Mouse (Mus musculus): ENCODE results near the gene Cpne2. TPM values are rescaled to one million over a fixed set of nuclear protein-coding genes. Genes with fewer than 3 reads are reported as not detected.

The Cpne2 gene
- 1 to 10 TPM; 5.1 to 9.8 TPM for total RNA-seq (2021)
- long read RNA-seq, experiment 1, partial matches to known transcripts: 2 of 7 reads
- long read RNA-seq, experiment 1, other reads (novel, unspliced or antisense): 0 of 7 reads
- long read RNA-seq, experiment 2, transcript Cpne2-201 (16 exons, 2,342 nt): major isoform, 6 of 12 reads
- long read RNA-seq, experiment 2, partial matches to known transcripts: 3 of 12 reads
- long read RNA-seq, experiment 2, other reads (novel, unspliced or antisense): 2 of 12 reads

GRCm38 (mm10) chr8:94532873-94533671 is at the start of gene Cpne2:
Gene Cpne2 (plus strand): TSS chr8:94532990.
- DNase-seq: peak; percentile 77

GRCm38 (mm10) chr8:94485288-94485687 is 47.5 kb upstream of the Cpne2 start:
- no peak for DNase-seq

GRCm38 (mm10) chr8:94485882-94486281 is 46.9 kb upstream of the Cpne2 start:
- DNase-seq: peak; percentile 31

- DNase-seq: no peak
Observed at GRCm38 (mm10) chr8:94488016-94488415, 44.8 kb upstream of the Cpne2 start.

GRCm38 (mm10) chr8:94489809-94490483 is 42.8 kb upstream of the Cpne2 start:
- no peak for DNase-seq

- peak; percentile 60 for DNase-seq
Observed at GRCm38 (mm10) chr8:94492021-94492681, 40.6 kb upstream of the Cpne2 start.

- no peak for DNase-seq
Observed at GRCm38 (mm10) chr8:94493240-94493639, 39.5 kb upstream of the Cpne2 start.

- DNase-seq: no peak
Observed at GRCm38 (mm10) chr8:94515430-94516208, 17.2 kb upstream of the Cpne2 start.

GRCm38 (mm10) chr8:94516209-94516593 is 16.6 kb upstream of the Cpne2 start:
- no peak for DNase-seq

- peak; percentile 41 for DNase-seq
Observed at GRCm38 (mm10) chr8:94516766-94517165, 16.0 kb upstream of the Cpne2 start.

- DNase-seq: no peak
Observed at GRCm38 (mm10) chr8:94518331-94518730, 14.5 kb upstream of the Cpne2 start.

- no peak for DNase-seq
Observed at GRCm38 (mm10) chr8:94519021-94519420, 13.8 kb upstream of the Cpne2 start.

- no peak for DNase-seq
Observed at GRCm38 (mm10) chr8:94521481-94521880, 11.3 kb upstream of the Cpne2 start.

GRCm38 (mm10) chr8:94522482-94522881 is 10.3 kb upstream of the Cpne2 start:
- no peak for DNase-seq

GRCm38 (mm10) chr8:94524554-94524953 is 8.2 kb upstream of the Cpne2 start:
- no peak for DNase-seq

GRCm38 (mm10) chr8:94527178-94527577 is 5.6 kb upstream of the Cpne2 start:
- no peak for DNase-seq

- peak; percentile 31 for DNase-seq
Observed at GRCm38 (mm10) chr8:94528245-94528644, 4.5 kb upstream of the Cpne2 start.

GRCm38 (mm10) chr8:94529875-94530274 is 2.9 kb upstream of the Cpne2 start:
- no peak for DNase-seq

- DNase-seq: no peak
Observed at GRCm38 (mm10) chr8:94530643-94531042, 2.1 kb upstream of the Cpne2 start.

- DNase-seq: no peak
Observed at GRCm38 (mm10) chr8:94532000-94532399, 790 bp upstream of the Cpne2 start.

GRCm38 (mm10) chr8:94532525-94532872 is 291 bp upstream of the Cpne2 start:
- DNase-seq: no peak

- no peak for DNase-seq
Observed at GRCm38 (mm10) chr8:94534612-94535011, 1.8 kb downstream of the Cpne2 start.

All from gastrocnemius, postnatal 25 days (tissue).